Mouse (Mus musculus): Measurements from ENCODE around the gene Ccdc33. TPM values are rescaled to one million over a fixed set of nuclear protein-coding genes. Genes with fewer than 3 reads are reported as not detected.

Gene Ccdc33
- polyA plus RNA-seq, 1 experiment from 2014 or later = not detected

DNA sequence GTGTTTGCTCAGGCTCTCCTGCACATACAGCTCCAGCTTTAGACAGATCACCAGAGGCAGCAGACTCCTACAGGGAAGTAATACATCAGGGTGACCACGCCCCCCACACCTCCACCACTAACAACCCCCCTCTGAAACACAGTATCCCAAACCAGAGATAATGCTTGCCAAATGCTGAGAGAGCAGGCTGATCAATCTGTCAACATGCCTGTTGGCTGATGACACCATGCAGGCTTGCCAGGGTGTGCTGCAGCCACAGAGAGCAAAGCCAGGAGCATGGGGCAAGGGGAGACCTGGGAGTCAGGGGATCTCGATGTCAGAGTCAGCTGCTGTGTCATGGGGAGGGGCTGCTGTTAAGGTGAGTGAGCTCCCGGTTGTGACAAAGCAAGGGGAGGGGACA lies 55.1 kb downstream of the Ccdc33 start, which contains the start of gene Stra6:
Gene Stra6 (plus strand): TSS at position 258 of the 400 bp plus-strand sequence.
- H3K27ac ChIP-seq = no peak within 1 kb of the TSS
- no peaks in the 10 kb centered on the region for H3K36me3 ChIP-seq
- 14% methylated on average over 3 of the region's 3 CpGs for WGBS (ENCODE audit: insufficient replicate concordance)
- no peak within 1 kb of the TSS for H3K4me2 ChIP-seq
- H3K9me3 ChIP-seq (replicated peaks) = no peaks in the 10 kb centered on the region
- ATAC-seq (ENCODE audit: low read depth) (no peak), DNase-seq (no peak)
- H3K9ac ChIP-seq = no peak within 1 kb of the TSS
- no peak within 1 kb of the TSS for H3K4me3 ChIP-seq (replicated peaks)
- peaks cover 6% of the 10 kb centered on the region; the same call in 1 of the 2 replicates for H3K4me1 ChIP-seq (replicated peaks)
- H3K27me3 ChIP-seq = peaks cover 12% of the 10 kb centered on the region

DNA sequence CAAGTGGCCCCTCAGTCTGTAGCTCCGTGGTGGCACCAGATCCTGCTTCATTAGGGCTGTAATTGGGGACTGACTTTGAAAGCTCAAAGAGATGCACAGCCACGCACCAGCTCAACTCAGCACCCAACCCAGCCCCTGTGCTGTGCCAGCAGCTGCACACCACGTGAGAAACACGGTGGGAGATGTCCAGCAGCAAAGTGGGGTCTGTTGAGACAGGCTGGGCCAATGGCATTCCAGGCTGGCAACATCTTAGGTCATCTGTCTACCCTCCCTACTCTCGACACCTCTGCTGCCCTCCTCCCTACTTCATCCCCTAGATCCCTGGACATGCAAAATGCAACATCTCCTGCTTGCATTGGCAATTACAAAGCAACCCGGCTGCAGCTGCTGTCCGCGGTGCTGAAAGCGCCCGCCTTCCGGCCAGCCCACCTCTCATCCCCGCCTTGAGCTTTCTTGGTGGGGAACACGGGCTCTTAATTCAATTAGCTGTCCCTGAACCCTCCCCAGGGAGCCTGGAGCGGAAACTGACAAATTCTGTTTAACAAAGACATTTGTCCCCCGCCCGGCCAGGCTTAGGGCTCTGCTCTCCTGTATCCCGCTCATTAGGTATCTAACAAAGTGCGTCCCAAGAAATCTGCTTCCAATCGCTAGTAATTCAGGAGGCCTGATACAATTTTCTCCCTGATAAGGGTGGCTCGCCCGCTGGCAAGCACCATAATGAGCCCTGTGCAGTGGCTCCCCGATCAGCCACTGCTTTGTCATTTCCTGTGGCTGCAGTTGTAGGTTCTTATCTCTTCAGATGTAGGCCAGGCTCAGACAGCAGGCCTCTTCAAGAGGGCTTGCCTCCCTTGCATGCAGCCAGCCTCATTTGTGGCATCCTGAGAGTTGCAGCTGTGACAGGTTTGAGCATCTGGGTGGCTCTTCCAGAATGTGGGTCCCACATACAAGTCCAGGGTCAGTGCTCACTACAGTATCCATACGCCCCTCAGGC lies 57.7 kb downstream of the Ccdc33 start:
- Histone ChIP-seq H3K4me1 (replicated peaks) (peaks cover 6% of the 10 kb centered on the region; the same call in 1 of the 2 replicates), H3K36me3 (no peaks in the 10 kb centered on the region), H3K27ac (no peak overlapping the region), H3K9me3 (replicated peaks) (no peaks in the 10 kb centered on the region), H3K27me3 (peaks cover 21% of the 10 kb centered on the region; the same call in 1 of the 2 replicates), H3K9ac (no peak overlapping the region), H3K4me2 (no peak overlapping the region), H3K4me3 (replicated peaks) (no peak overlapping the region)
- ATAC-seq (ENCODE audit: low read depth) (no peak), DNase-seq (peak; percentile 16)
- WGBS (ENCODE audit: insufficient replicate concordance) = 6% methylated on average over 23 of the region's 23 CpGs

DNA sequence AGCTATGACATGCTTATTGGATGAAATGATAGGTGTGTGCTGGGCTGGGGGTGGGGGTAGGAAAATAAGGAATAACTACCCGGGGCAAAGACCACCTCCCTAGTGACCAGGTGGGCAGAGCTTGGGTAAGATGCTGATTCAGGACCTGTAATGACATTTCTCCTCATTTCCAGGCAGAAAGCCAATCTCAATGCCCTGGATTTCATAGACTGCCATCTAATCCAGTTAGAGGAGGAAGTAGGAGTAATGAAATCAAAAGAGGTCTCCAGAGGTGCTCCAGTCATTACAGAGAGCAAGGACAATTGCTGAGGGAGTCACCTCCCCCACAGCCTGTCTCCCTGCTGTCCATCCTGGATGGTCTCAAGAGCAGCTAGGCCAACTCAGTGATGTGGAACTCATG lies 58.7 kb downstream of the Ccdc33 start:
- Histone ChIP-seq H3K9ac (no peak overlapping the region), H3K9me3 (replicated peaks) (no peaks in the 10 kb centered on the region), H3K36me3 (no peaks in the 10 kb centered on the region), H3K4me3 (replicated peaks) (no peak overlapping the region), H3K4me1 (replicated peaks) (peaks cover 6% of the 10 kb centered on the region; the same call in 1 of the 2 replicates), H3K4me2 (no peak overlapping the region), H3K27me3 (peaks cover 22% of the 10 kb centered on the region; the same call in 1 of the 2 replicates), H3K27ac (no peak overlapping the region)
- 21% methylated on average over 1 of the region's 1 CpGs for WGBS (ENCODE audit: insufficient replicate concordance)
- DNase-seq (no peak), ATAC-seq (ENCODE audit: low read depth) (no peak)

DNA sequence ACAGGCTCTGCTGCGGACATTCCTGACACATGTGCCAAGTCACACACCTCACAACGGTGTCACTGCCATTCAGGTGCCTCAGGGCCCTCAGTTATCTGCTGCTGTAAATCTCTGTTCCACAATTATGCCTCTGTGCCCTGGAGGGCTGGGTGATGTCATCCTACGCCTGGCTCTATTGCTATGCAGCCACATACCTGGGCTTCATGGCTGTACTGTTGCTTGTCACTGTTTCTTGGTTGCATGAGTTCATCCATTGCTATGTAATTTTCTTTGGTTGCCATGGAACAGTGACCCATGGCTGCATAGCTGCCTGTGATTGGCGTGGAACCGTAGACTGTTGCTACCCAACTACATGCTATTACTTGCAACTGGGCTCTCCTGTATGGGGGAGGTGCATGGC lies 63.0 kb downstream of the Ccdc33 start:
- H3K36me3 ChIP-seq = no peaks in the 10 kb centered on the region
- no peak for ATAC-seq (ENCODE audit: low read depth)
- DNase-seq = no peak
- H3K27me3 ChIP-seq = peaks cover 25% of the 10 kb centered on the region; the same call in 1 of the 2 replicates
- H3K4me2 ChIP-seq = no peak overlapping the region
- no peaks in the 10 kb centered on the region for H3K4me1 ChIP-seq (replicated peaks)
- 54% methylated on average over 5 of the region's 5 CpGs for WGBS (ENCODE audit: insufficient replicate concordance)
- H3K9me3 ChIP-seq (replicated peaks) = no peaks in the 10 kb centered on the region
- H3K4me3 ChIP-seq (replicated peaks) = no peak overlapping the region
- H3K27ac ChIP-seq = no peak overlapping the region
- no peak overlapping the region for H3K9ac ChIP-seq

DNA sequence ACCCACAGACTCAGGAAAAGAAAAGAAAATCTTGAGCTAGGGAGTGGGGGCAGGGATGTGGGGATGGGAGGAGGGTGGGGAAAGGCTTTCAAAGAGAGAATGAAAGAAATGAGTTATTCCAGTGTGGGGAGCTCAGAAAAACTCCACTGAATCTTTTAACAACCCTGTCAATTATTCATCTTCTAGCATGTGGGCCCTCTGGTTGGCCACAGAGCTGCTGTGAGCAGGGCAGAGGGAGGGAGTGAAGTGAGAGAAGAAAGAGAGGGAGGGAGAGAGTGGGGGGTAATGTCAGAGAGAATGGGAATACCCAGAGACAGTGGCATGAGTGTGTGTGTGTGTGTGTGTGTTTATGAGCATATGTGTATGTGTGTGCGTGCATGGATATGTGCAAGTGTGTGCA lies 64.6 kb downstream of the Ccdc33 start:
- ATAC-seq (ENCODE audit: low read depth) (no peak), DNase-seq (no peak)
- Histone ChIP-seq H3K9me3 (replicated peaks) (no peaks in the 10 kb centered on the region), H3K27me3 (peaks cover 32% of the 10 kb centered on the region; the same call in 1 of the 2 replicates), H3K4me3 (replicated peaks) (no peak overlapping the region), H3K4me1 (replicated peaks) (no peaks in the 10 kb centered on the region), H3K4me2 (no peak overlapping the region), H3K9ac (no peak overlapping the region), H3K36me3 (no peaks in the 10 kb centered on the region), H3K27ac (no peak overlapping the region)
- WGBS (ENCODE audit: insufficient replicate concordance) = 64% methylated on average over 1 of the region's 1 CpGs

DNA sequence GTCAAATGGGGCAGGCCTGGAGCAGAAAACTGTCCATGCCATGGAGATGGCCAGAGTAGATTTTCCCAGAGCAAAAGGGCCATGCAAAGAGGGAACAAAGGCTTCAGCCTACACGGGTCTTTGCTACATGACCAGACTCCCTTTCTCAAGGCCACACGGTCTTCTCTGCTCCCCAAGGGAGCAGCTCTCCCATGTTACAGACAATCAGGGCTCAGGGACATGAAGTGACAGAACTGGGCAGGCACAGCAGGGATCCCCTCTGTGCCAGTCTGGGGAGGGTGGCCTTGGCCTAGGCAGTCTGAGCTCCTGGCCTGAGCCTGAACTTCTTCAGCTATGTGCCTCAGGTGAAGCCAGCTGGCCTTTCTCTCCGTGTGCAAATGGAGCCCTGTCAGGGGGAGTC lies 65.1 kb downstream of the Ccdc33 start:
- H3K9me3 ChIP-seq (replicated peaks) = no peaks in the 10 kb centered on the region
- H3K4me3 ChIP-seq (replicated peaks) = no peak overlapping the region
- DNase-seq (no peak), ATAC-seq (ENCODE audit: low read depth) (no peak)
- H3K9ac ChIP-seq = no peak overlapping the region
- WGBS (ENCODE audit: insufficient replicate concordance) = 29% methylated on average over 3 of the region's 3 CpGs
- H3K36me3 ChIP-seq = no peaks in the 10 kb centered on the region
- peaks cover 35% of the 10 kb centered on the region; the same call in 1 of the 2 replicates for H3K27me3 ChIP-seq
- no peak overlapping the region for H3K27ac ChIP-seq
- no peaks in the 10 kb centered on the region for H3K4me1 ChIP-seq (replicated peaks)
- no peak overlapping the region for H3K4me2 ChIP-seq

DNA sequence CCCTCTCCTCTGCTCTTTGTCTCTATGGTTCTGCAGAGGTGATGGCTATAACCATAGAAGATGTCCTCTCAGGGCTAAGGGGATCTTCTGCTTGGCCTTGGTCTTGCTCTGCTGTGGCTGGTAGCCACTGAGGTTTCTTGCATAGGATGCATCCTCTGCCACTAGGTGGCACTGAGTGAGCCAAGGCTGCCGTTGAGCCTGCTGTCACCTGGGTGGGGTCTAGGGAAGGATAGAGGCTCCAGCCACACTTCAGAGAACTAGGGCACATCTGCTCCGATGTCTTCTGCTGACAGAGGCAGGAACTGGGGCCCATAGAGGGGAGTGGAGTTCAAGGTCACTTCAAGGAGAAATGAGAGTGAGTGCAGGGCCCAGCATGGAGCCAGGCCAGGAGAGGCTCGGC lies 65.5 kb downstream of the Ccdc33 start:
- Histone ChIP-seq H3K36me3 (no peaks in the 10 kb centered on the region), H3K9me3 (replicated peaks) (no peaks in the 10 kb centered on the region), H3K4me2 (no peak overlapping the region), H3K27me3 (peaks cover 34% of the 10 kb centered on the region; the same call in 1 of the 2 replicates), H3K4me1 (replicated peaks) (no peaks in the 10 kb centered on the region), H3K27ac (no peak overlapping the region), H3K4me3 (replicated peaks) (no peak overlapping the region), H3K9ac (no peak overlapping the region)
- ATAC-seq (ENCODE audit: low read depth) (no peak), DNase-seq (no peak)
- 15% methylated on average over 3 of the region's 3 CpGs for WGBS (ENCODE audit: insufficient replicate concordance)

DNA sequence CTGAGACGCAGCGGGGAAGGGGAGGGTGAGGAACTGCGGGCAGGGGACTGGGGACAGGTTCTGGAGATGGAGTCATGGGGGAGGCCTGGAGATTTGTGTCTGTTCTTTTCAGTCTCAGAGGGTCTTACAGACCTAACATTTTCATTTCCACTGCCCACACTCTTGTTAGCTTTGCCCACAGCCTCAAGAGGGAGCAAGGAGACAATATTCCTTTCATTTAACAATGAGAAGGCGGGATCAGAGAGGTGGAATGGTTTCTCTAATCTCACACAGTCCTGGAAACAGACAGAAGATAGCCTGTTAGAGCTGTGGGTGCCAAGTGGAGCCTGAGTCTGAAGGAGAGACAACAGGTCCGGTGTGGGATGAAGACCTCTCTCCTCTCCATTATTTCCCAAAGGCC lies 66.7 kb downstream of the Ccdc33 start:
- no peak overlapping the region for H3K4me3 ChIP-seq (replicated peaks)
- WGBS (ENCODE audit: insufficient replicate concordance) = 24% methylated on average over 5 of the region's 5 CpGs
- no peak overlapping the region for H3K27ac ChIP-seq
- DNase-seq (no peak), ATAC-seq (ENCODE audit: low read depth) (no peak)
- H3K27me3 ChIP-seq = peaks cover 31% of the 10 kb centered on the region; the same call in 1 of the 2 replicates
- H3K4me1 ChIP-seq (replicated peaks) = no peaks in the 10 kb centered on the region
- no peaks in the 10 kb centered on the region for H3K9me3 ChIP-seq (replicated peaks)
- H3K9ac ChIP-seq = no peak overlapping the region
- H3K36me3 ChIP-seq = no peaks in the 10 kb centered on the region
- no peak overlapping the region for H3K4me2 ChIP-seq

DNA sequence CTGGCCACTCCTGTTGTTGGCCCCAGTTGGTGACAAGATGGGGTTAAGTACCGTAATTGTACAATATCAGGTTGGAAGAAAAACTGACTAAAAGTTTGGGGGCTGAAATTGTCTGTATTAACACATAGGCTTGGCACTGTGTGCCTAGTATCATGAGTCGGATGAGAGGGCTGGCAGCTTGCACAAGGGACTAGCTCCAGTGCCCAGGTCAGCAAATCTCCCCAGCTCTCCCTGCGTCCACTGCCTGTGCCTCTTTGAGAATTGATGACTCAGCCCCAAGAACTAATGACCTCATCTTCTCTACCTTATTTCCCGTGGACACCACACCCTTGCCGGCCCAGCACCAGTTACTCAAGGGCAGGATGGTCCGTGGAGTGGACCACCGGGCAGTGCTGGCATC lies 68.8 kb downstream of the Ccdc33 start:
- no peak for DNase-seq
- WGBS (ENCODE audit: insufficient replicate concordance) = 52% methylated on average over 7 of the region's 7 CpGs
- H3K27ac ChIP-seq = no peak overlapping the region

DNA sequence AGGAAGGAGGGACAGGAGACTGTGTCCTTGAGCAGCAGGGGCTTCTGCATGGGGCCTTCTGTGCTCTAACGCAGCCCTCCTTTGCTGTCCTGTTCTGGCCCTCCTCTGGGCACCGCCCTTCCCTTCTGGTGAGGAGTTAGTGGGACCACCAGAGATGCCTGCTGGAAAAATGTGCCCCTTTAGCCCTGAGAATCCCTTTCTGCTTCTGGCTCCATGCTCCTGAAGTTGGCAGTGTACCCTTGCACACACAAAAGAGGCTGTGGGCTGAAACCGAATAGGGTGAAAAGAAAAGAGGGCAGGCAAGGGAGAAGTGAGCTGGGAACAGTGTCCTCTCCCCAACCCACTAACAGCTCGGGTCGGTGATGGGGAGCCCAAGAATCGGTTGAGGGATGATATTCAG lies 69.4 kb downstream of the Ccdc33 start:
- no peaks in the 10 kb centered on the region for H3K9me3 ChIP-seq (replicated peaks)
- no peaks in the 10 kb centered on the region for H3K4me1 ChIP-seq (replicated peaks)
- 57% methylated on average over 6 of the region's 6 CpGs for WGBS (ENCODE audit: insufficient replicate concordance)
- H3K4me2 ChIP-seq = no peak overlapping the region
- ATAC-seq (ENCODE audit: low read depth) = no peak
- no peaks in the 10 kb centered on the region for H3K36me3 ChIP-seq
- H3K27me3 ChIP-seq = peaks cover 39% of the 10 kb centered on the region; the same call in 1 of the 2 replicates
- no peak overlapping the region for H3K27ac ChIP-seq
- H3K9ac ChIP-seq = no peak overlapping the region
- no peak overlapping the region for H3K4me3 ChIP-seq (replicated peaks)
- DNase-seq = no peak

More for the DNA sequence above, 68.8 kb downstream of the Ccdc33 start:
- no peaks in the 10 kb centered on the region for H3K4me1 ChIP-seq (replicated peaks)
- ATAC-seq (ENCODE audit: low read depth) = no peak
- H3K9me3 ChIP-seq (replicated peaks) = no peaks in the 10 kb centered on the region
- H3K4me2 ChIP-seq = no peak overlapping the region
- no peaks in the 10 kb centered on the region for H3K36me3 ChIP-seq
- peaks cover 36% of the 10 kb centered on the region; the same call in 1 of the 2 replicates for H3K27me3 ChIP-seq
- H3K9ac ChIP-seq = no peak overlapping the region
- no peak overlapping the region for H3K4me3 ChIP-seq (replicated peaks)

DNA sequence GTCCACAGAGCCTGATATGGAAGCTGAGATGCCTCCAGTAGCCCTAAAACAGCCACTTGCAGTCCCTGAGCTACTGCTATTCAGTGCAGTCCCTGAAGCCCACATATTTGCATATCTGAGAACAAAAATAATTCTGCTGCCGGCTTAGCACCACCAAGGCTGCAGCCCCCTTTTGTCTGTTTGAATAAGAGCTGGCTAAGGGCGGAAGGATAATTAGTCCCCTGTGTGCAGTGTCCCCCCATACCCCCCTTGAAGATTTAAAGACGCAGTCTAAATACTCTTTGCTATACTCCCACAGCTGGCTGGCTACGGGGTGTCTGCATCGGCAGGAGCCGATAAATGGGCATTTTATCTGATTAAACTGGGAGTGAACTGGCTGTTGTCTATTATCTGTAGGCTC lies 70.0 kb downstream of the Ccdc33 start:
- no peaks in the 10 kb centered on the region for H3K9me3 ChIP-seq (replicated peaks)
- no peak for DNase-seq
- H3K4me1 ChIP-seq (replicated peaks) = no peaks in the 10 kb centered on the region
- peaks cover 40% of the 10 kb centered on the region for H3K27me3 ChIP-seq
- H3K36me3 ChIP-seq = no peaks in the 10 kb centered on the region
- no peak for ATAC-seq (ENCODE audit: low read depth)
- no peak overlapping the region for H3K4me2 ChIP-seq
- WGBS (ENCODE audit: insufficient replicate concordance) = 42% methylated on average over 6 of the region's 6 CpGs
- no peak overlapping the region for H3K4me3 ChIP-seq (replicated peaks)
- H3K27ac ChIP-seq = no peak overlapping the region
- H3K9ac ChIP-seq = no peak overlapping the region
